Mouse (Mus musculus): ENCODE measurements around the gene Dlk2. TPM values are rescaled to one million over a fixed set of nuclear protein-coding genes. Genes with fewer than 3 reads are reported as not detected.
A peak's percentile ranks its signal among the peaks of the same experiment; 100 is the strongest.

Gene Dlk2
- polyA plus RNA-seq, 1 experiment, result 0.38 TPM

- Histone ChIP-seq H3K4me3 (ENCODE audit: control insufficient read depth, low read depth, low read length) (no peak overlapping the region), H3K4me1 (ENCODE audit: control insufficient read depth, insufficient read depth, low read length) (no peaks in the 10 kb centered on the region), H3K27ac (ENCODE audit: control insufficient read depth, insufficient read depth, low read depth, low read length) (no peak overlapping the region), H3K27me3 (ENCODE audit: control insufficient read depth, insufficient read depth, low read length) (no peaks in the 10 kb centered on the region), H3K36me3 (ENCODE audit: control insufficient read depth, insufficient read depth, low read length) (no peaks in the 10 kb centered on the region)
- no peak for TF ChIP-seq CTCF (IDR thresholded peaks at IDR 0.05; ENCODE audit: control insufficient read depth, insufficient read depth, insufficient replicate concordance, low read depth, low read length)
- no peak for TF ChIP-seq POLR2A (IDR thresholded peaks at IDR 0.05; ENCODE audit: control insufficient read depth, low read depth, low read length)
Measured at GRCm38 (mm10) chr17:46320492-46320891, 23.3 kb downstream of the Dlk2 start.

GRCm38 (mm10) chr17:46322046-46322823 lies 25.0 kb downstream of the Dlk2 start:
- no peaks in the 10 kb centered on the region for H3K4me1 ChIP-seq (ENCODE audit: control insufficient read depth, insufficient read depth, low read length)
- TF ChIP-seq POLR2A (IDR thresholded peaks at IDR 0.05; ENCODE audit: control insufficient read depth, low read depth, low read length) (no peak), CTCF (IDR thresholded peaks at IDR 0.05; ENCODE audit: control insufficient read depth, insufficient read depth, insufficient replicate concordance, low read depth, low read length) (no peak)
- no peaks in the 10 kb centered on the region for H3K36me3 ChIP-seq (ENCODE audit: control insufficient read depth, insufficient read depth, low read length)
- H3K27ac ChIP-seq (ENCODE audit: control insufficient read depth, insufficient read depth, low read depth, low read length), result no peak overlapping the region
- H3K4me3 ChIP-seq (ENCODE audit: control insufficient read depth, low read depth, low read length), result no peak overlapping the region
- no peaks in the 10 kb centered on the region for H3K27me3 ChIP-seq (ENCODE audit: control insufficient read depth, insufficient read depth, low read length)

GRCm38 (mm10) chr17:46327413-46327905 lies 30.2 kb downstream of the Dlk2 start:
- no peak for TF ChIP-seq POLR2A (IDR thresholded peaks at IDR 0.05; ENCODE audit: control insufficient read depth, low read depth, low read length)
- Histone ChIP-seq H3K27ac (ENCODE audit: control insufficient read depth, insufficient read depth, low read depth, low read length) (peak overlapping the region; percentile 71), H3K36me3 (ENCODE audit: control insufficient read depth, insufficient read depth, low read length) (no peaks in the 10 kb centered on the region)

GRCm38 (mm10) chr17:46327906-46328534 lies 30.8 kb downstream of the Dlk2 start, which contains the start of gene Abcc10:
Gene Abcc10 (minus strand): TSS chr17:46328352.
- Histone ChIP-seq H3K36me3 (ENCODE audit: control insufficient read depth, insufficient read depth, low read length) (no peaks in the 10 kb centered on the region), H3K27ac (ENCODE audit: control insufficient read depth, insufficient read depth, low read depth, low read length) (peak within 1 kb of the TSS; percentile 88), H3K4me3 (ENCODE audit: control insufficient read depth, low read depth, low read length) (peak within 1 kb of the TSS; percentile 89), H3K4me1 (ENCODE audit: control insufficient read depth, insufficient read depth, low read length) (peaks cover 3% of the 10 kb centered on the region), H3K27me3 (ENCODE audit: control insufficient read depth, insufficient read depth, low read length) (no peaks in the 10 kb centered on the region)
- TF ChIP-seq POLR2A (IDR thresholded peaks at IDR 0.05; ENCODE audit: control insufficient read depth, low read depth, low read length), result peak; percentile 86
- TF ChIP-seq CTCF (IDR thresholded peaks at IDR 0.05; ENCODE audit: control insufficient read depth, insufficient read depth, insufficient replicate concordance, low read depth, low read length), result peak; percentile 12; the same call in 1 of the 2 replicates

More at GRCm38 (mm10) chr17:46327413-46327905, 30.2 kb downstream of the Dlk2 start:
- Histone ChIP-seq H3K4me3 (ENCODE audit: control insufficient read depth, low read depth, low read length) (peak overlapping the region; percentile 89), H3K27me3 (ENCODE audit: control insufficient read depth, insufficient read depth, low read length) (no peaks in the 10 kb centered on the region), H3K4me1 (ENCODE audit: control insufficient read depth, insufficient read depth, low read length) (peaks cover 3% of the 10 kb centered on the region)

- H3K27me3 ChIP-seq (ENCODE audit: control insufficient read depth, insufficient read depth, low read length), result no peaks in the 10 kb centered on the region
- TF ChIP-seq POLR2A (IDR thresholded peaks at IDR 0.05; ENCODE audit: control insufficient read depth, low read depth, low read length), result no peak
- no peak for TF ChIP-seq CTCF (IDR thresholded peaks at IDR 0.05; ENCODE audit: control insufficient read depth, insufficient read depth, insufficient replicate concordance, low read depth, low read length)
- no peak overlapping the region for H3K4me3 ChIP-seq (ENCODE audit: control insufficient read depth, low read depth, low read length)
- H3K27ac ChIP-seq (ENCODE audit: control insufficient read depth, insufficient read depth, low read depth, low read length), result no peak overlapping the region
- H3K36me3 ChIP-seq (ENCODE audit: control insufficient read depth, insufficient read depth, low read length), result no peaks in the 10 kb centered on the region
- peaks cover 3% of the 10 kb centered on the region for H3K4me1 ChIP-seq (ENCODE audit: control insufficient read depth, insufficient read depth, low read length)
Measured at GRCm38 (mm10) chr17:46328723-46329122, 31.5 kb downstream of the Dlk2 start.

GRCm38 (mm10) chr17:46336475-46336874 lies 39.3 kb downstream of the Dlk2 start:
- H3K27ac ChIP-seq (ENCODE audit: control insufficient read depth, insufficient read depth, low read depth, low read length), result no peak overlapping the region
- no peaks in the 10 kb centered on the region for H3K36me3 ChIP-seq (ENCODE audit: control insufficient read depth, insufficient read depth, low read length)
- TF ChIP-seq POLR2A (IDR thresholded peaks at IDR 0.05; ENCODE audit: control insufficient read depth, low read depth, low read length) (no peak), CTCF (IDR thresholded peaks at IDR 0.05; ENCODE audit: control insufficient read depth, insufficient read depth, insufficient replicate concordance, low read depth, low read length) (peak; percentile 27; the same call in 1 of the 2 replicates)
- H3K4me1 ChIP-seq (ENCODE audit: control insufficient read depth, insufficient read depth, low read length), result peaks cover 2% of the 10 kb centered on the region; the same call in 1 of the 2 replicates
- H3K4me3 ChIP-seq (ENCODE audit: control insufficient read depth, low read depth, low read length), result no peak overlapping the region
- H3K27me3 ChIP-seq (ENCODE audit: control insufficient read depth, insufficient read depth, low read length), result no peaks in the 10 kb centered on the region

GRCm38 (mm10) chr17:46341208-46341607 lies 44.0 kb downstream of the Dlk2 start:
- no peaks in the 10 kb centered on the region for H3K27me3 ChIP-seq (ENCODE audit: control insufficient read depth, insufficient read depth, low read length)

More at GRCm38 (mm10) chr17:46341208-46341607, 44.0 kb downstream of the Dlk2 start:
- Histone ChIP-seq H3K4me3 (ENCODE audit: control insufficient read depth, low read depth, low read length) (no peak overlapping the region), H3K27ac (ENCODE audit: control insufficient read depth, insufficient read depth, low read depth, low read length) (no peak overlapping the region), H3K4me1 (ENCODE audit: control insufficient read depth, insufficient read depth, low read length) (peaks cover 2% of the 10 kb centered on the region), H3K36me3 (ENCODE audit: control insufficient read depth, insufficient read depth, low read length) (no peaks in the 10 kb centered on the region)
- TF ChIP-seq CTCF (IDR thresholded peaks at IDR 0.05; ENCODE audit: control insufficient read depth, insufficient read depth, insufficient replicate concordance, low read depth, low read length) (no peak), POLR2A (IDR thresholded peaks at IDR 0.05; ENCODE audit: control insufficient read depth, low read depth, low read length) (no peak)

Measured in testis, adult 2 months (tissue).